Mouse (Mus musculus): ENCODE measurements around the gene 2310034G01Rik.

DNA sequence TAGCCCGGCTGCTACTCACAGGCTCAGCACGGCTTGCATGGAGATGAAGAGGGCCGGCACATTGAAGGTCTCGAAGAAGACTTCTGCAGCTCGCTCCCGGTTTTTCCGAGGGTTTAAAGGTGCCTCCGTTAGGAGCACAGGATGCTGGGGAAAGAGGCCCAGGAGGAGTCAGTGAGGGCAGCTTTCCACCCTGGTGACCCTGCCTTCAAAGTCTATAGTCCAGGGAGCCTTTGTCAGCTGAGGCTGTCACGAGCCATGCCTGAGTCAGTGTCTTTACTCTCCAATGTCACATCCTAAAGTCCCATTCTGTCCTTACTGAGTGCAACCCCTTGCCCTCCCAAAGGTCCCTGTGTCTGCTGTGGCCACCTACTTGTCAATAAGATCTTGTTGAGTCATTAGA lies 32.2 kb upstream of the 2310034G01Rik start:
- TF ChIP-seq HCFC1 (IDR thresholded peaks at IDR 0.05; ENCODE audit: borderline replicate concordance, insufficient read depth, low read length) (no peak), CHD2 (IDR thresholded peaks at IDR 0.05; ENCODE audit: low read depth, low read length) (no peak), ZNF384 (IDR thresholded peaks at IDR 0.05; ENCODE audit: low read depth, low read length) (no peak), MAFK (IDR thresholded peaks at IDR 0.05; ENCODE audit: insufficient read depth, low read depth, low read length) (no peak), ZC3H11A (IDR thresholded peaks at IDR 0.05; ENCODE audit: borderline replicate concordance, low read depth, low read length) (no peak)

Data from ES-E14 (cell line).